Mouse (Mus musculus): ENCODE measurements at regions not wholly inside any gene's neighbourhood (a gene's known extent, or its start where the extent isn't known, plus 50 kb on each side); places are given as distances from the start of the nearest gene placed in this dataset.

GRCm38 (mm10) chr1:154089815-154090214, 111.2 kb upstream of the Zfp648 start:
- ATAC-seq: no peak

GRCm38 (mm10) chr1:154090521-154091490, 110.2 kb upstream of the Zfp648 start:
- H3K4me3 ChIP-seq (ENCODE audit: low read length): no peak overlapping the region
- H3K4me1 ChIP-seq (ENCODE audit: control insufficient read depth, insufficient read depth, low read depth, low read length): no peaks in the 10 kb centered on the region
- no peaks in the 10 kb centered on the region for H3K36me3 ChIP-seq (ENCODE audit: control insufficient read depth, insufficient read depth, low read length)
- H3K27ac ChIP-seq (ENCODE audit: low read depth, low read length): no peak overlapping the region
- 69% methylated on average over 7 of the region's 7 CpGs for WGBS
- no peaks in the 10 kb centered on the region for H3K27me3 ChIP-seq (replicated peaks; ENCODE audit: control insufficient read depth, insufficient read depth, low read length)
- no peak for ATAC-seq
- H3K9ac ChIP-seq (ENCODE audit: low read depth, low read length): no peak overlapping the region
- H3K4me2 ChIP-seq (ENCODE audit: low read length): no peak overlapping the region
- no peaks in the 10 kb centered on the region for H3K9me3 ChIP-seq (ENCODE audit: control insufficient read depth, low read length)

More at GRCm38 (mm10) chr1:154089815-154090214, 111.2 kb upstream of the Zfp648 start:
- H3K4me3 ChIP-seq (ENCODE audit: low read length): no peak overlapping the region
- no peak overlapping the region for H3K9ac ChIP-seq (ENCODE audit: low read depth, low read length)
- 94% methylated on average over 3 of the region's 3 CpGs for WGBS
- H3K27me3 ChIP-seq (replicated peaks; ENCODE audit: control insufficient read depth, insufficient read depth, low read length): no peaks in the 10 kb centered on the region
- no peak overlapping the region for H3K27ac ChIP-seq (ENCODE audit: low read depth, low read length)
- no peaks in the 10 kb centered on the region for H3K36me3 ChIP-seq (ENCODE audit: control insufficient read depth, insufficient read depth, low read length)
- no peak overlapping the region for H3K4me2 ChIP-seq (ENCODE audit: low read length)
- no peaks in the 10 kb centered on the region for H3K4me1 ChIP-seq (ENCODE audit: control insufficient read depth, insufficient read depth, low read depth, low read length)
- no peaks in the 10 kb centered on the region for H3K9me3 ChIP-seq (ENCODE audit: control insufficient read depth, low read length)

- no peaks in the 10 kb centered on the region for H3K27me3 ChIP-seq (replicated peaks; ENCODE audit: control insufficient read depth, insufficient read depth, low read length)
- H3K4me1 ChIP-seq (ENCODE audit: control insufficient read depth, insufficient read depth, low read depth, low read length): no peaks in the 10 kb centered on the region
- WGBS: 83% methylated on average over 4 of the region's 4 CpGs
- H3K27ac ChIP-seq (ENCODE audit: low read depth, low read length): no peak overlapping the region
- no peaks in the 10 kb centered on the region for H3K36me3 ChIP-seq (ENCODE audit: control insufficient read depth, insufficient read depth, low read length)
- ATAC-seq: no peak
- H3K4me3 ChIP-seq (ENCODE audit: low read length): no peak overlapping the region
- no peaks in the 10 kb centered on the region for H3K9me3 ChIP-seq (ENCODE audit: control insufficient read depth, low read length)
- no peak overlapping the region for H3K9ac ChIP-seq (ENCODE audit: low read depth, low read length)
- no peak overlapping the region for H3K4me2 ChIP-seq (ENCODE audit: low read length)
Observed at GRCm38 (mm10) chr1:154093549-154093948, 107.4 kb upstream of the Zfp648 start.

DNA sequence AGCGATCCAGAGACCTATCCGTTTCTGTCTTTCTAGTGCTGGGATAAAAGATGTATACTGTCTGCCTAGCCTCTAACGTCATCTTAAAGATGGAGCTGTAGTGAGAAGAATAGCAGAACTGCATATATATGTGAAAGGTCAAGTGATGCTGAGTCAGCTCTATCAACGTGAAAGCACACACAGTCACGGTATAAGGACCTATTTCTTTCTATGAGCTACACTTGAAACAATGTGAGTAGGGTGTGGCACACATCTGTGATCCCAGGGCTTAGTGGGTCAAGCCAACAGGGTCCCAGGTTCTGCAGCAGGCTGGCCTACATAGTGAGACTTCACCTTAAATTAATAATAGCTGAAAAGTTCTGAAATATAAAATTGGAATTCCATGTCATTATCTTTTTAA, 106.6 kb upstream of the Zfp648 start:
- Histone ChIP-seq H3K4me2 (ENCODE audit: low read length) (no peak overlapping the region), H3K27me3 (replicated peaks; ENCODE audit: control insufficient read depth, insufficient read depth, low read length) (no peaks in the 10 kb centered on the region), H3K9me3 (ENCODE audit: control insufficient read depth, low read length) (no peaks in the 10 kb centered on the region), H3K4me3 (ENCODE audit: low read length) (no peak overlapping the region), H3K4me1 (ENCODE audit: control insufficient read depth, insufficient read depth, low read depth, low read length) (no peaks in the 10 kb centered on the region), H3K27ac (ENCODE audit: low read depth, low read length) (no peak overlapping the region), H3K9ac (ENCODE audit: low read depth, low read length) (no peak overlapping the region), H3K36me3 (ENCODE audit: control insufficient read depth, insufficient read depth, low read length) (no peaks in the 10 kb centered on the region)
- WGBS: 79% methylated on average over 5 of the region's 5 CpGs
- ATAC-seq: no peak

DNA sequence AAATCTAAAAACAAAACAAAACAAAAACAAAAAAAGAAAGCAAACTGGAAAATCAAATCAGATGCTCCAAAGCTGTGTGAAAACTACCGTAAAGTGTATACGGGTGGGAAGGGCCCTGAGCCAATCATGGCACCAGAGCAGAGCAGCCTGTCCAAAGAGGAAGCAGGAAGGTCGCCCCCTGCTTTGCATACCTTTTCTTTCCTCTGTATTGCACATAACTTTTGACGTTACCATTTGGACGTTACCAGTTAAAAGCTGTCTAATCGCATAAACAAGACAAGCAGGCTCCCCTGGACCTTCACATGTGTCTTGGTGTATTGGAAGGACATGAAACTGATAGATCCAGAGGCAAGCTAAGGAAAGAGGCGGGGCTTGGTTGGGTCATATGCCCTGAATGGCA, 104.9 kb upstream of the Zfp648 start:
- Histone ChIP-seq H3K9me3 (ENCODE audit: control insufficient read depth, low read length) (no peaks in the 10 kb centered on the region), H3K27ac (ENCODE audit: low read depth, low read length) (no peak overlapping the region), H3K4me2 (ENCODE audit: low read length) (no peak overlapping the region), H3K9ac (ENCODE audit: low read depth, low read length) (no peak overlapping the region), H3K4me3 (ENCODE audit: low read length) (no peak overlapping the region), H3K27me3 (replicated peaks; ENCODE audit: control insufficient read depth, insufficient read depth, low read length) (no peaks in the 10 kb centered on the region), H3K36me3 (ENCODE audit: control insufficient read depth, insufficient read depth, low read length) (no peaks in the 10 kb centered on the region), H3K4me1 (ENCODE audit: control insufficient read depth, insufficient read depth, low read depth, low read length) (no peaks in the 10 kb centered on the region)
- 84% methylated on average over 7 of the region's 7 CpGs for WGBS
- no peak for ATAC-seq

GRCm38 (mm10) chr1:154096911-154097310, 104.1 kb upstream of the Zfp648 start:
- no peak overlapping the region for H3K9ac ChIP-seq (ENCODE audit: low read depth, low read length)
- no peak overlapping the region for H3K4me2 ChIP-seq (ENCODE audit: low read length)
- H3K4me1 ChIP-seq (ENCODE audit: control insufficient read depth, insufficient read depth, low read depth, low read length): no peaks in the 10 kb centered on the region
- H3K4me3 ChIP-seq (ENCODE audit: low read length): no peak overlapping the region
- H3K27me3 ChIP-seq (replicated peaks; ENCODE audit: control insufficient read depth, insufficient read depth, low read length): no peaks in the 10 kb centered on the region
- no peak overlapping the region for H3K27ac ChIP-seq (ENCODE audit: low read depth, low read length)
- no peaks in the 10 kb centered on the region for H3K36me3 ChIP-seq (ENCODE audit: control insufficient read depth, insufficient read depth, low read length)
- 100% methylated on average over 2 of the region's 2 CpGs for WGBS
- H3K9me3 ChIP-seq (ENCODE audit: control insufficient read depth, low read length): no peaks in the 10 kb centered on the region
- no peak for ATAC-seq

GRCm38 (mm10) chr1:154097656-154098055, 103.3 kb upstream of the Zfp648 start:
- Histone ChIP-seq H3K4me3 (ENCODE audit: low read length) (no peak overlapping the region), H3K9me3 (ENCODE audit: control insufficient read depth, low read length) (no peaks in the 10 kb centered on the region), H3K4me2 (ENCODE audit: low read length) (no peak overlapping the region), H3K4me1 (ENCODE audit: control insufficient read depth, insufficient read depth, low read depth, low read length) (peaks cover 1% of the 10 kb centered on the region), H3K27ac (ENCODE audit: low read depth, low read length) (no peak overlapping the region), H3K9ac (ENCODE audit: low read depth, low read length) (no peak overlapping the region), H3K27me3 (replicated peaks; ENCODE audit: control insufficient read depth, insufficient read depth, low read length) (no peaks in the 10 kb centered on the region), H3K36me3 (ENCODE audit: control insufficient read depth, insufficient read depth, low read length) (no peaks in the 10 kb centered on the region)
- ATAC-seq: no peak
- WGBS: 69% methylated on average over 6 of the region's 6 CpGs

- H3K4me3 ChIP-seq (ENCODE audit: low read length): no peak overlapping the region
- no peaks in the 10 kb centered on the region for H3K36me3 ChIP-seq (ENCODE audit: control insufficient read depth, insufficient read depth, low read length)
- ATAC-seq: no peak
- peaks cover 11% of the 10 kb centered on the region for H3K4me1 ChIP-seq (ENCODE audit: control insufficient read depth, insufficient read depth, low read depth, low read length)
- WGBS: 85% methylated on average over 3 of the region's 3 CpGs
- no peaks in the 10 kb centered on the region for H3K27me3 ChIP-seq (replicated peaks; ENCODE audit: control insufficient read depth, insufficient read depth, low read length)
- H3K9ac ChIP-seq (ENCODE audit: low read depth, low read length): no peak overlapping the region
- no peaks in the 10 kb centered on the region for H3K9me3 ChIP-seq (ENCODE audit: control insufficient read depth, low read length)
- no peak overlapping the region for H3K27ac ChIP-seq (ENCODE audit: low read depth, low read length)
- H3K4me2 ChIP-seq (ENCODE audit: low read length): no peak overlapping the region
Observed at GRCm38 (mm10) chr1:154100556-154100955, 100.4 kb upstream of the Zfp648 start.

GRCm38 (mm10) chr1:154101433-154101832, 99.6 kb upstream of the Zfp648 start:
- no peaks in the 10 kb centered on the region for H3K27me3 ChIP-seq (replicated peaks; ENCODE audit: control insufficient read depth, insufficient read depth, low read length)
- no peaks in the 10 kb centered on the region for H3K36me3 ChIP-seq (ENCODE audit: control insufficient read depth, insufficient read depth, low read length)
- H3K9me3 ChIP-seq (ENCODE audit: control insufficient read depth, low read length): no peaks in the 10 kb centered on the region
- no peak overlapping the region for H3K9ac ChIP-seq (ENCODE audit: low read depth, low read length)
- no peak overlapping the region for H3K4me3 ChIP-seq (ENCODE audit: low read length)
- peaks cover 11% of the 10 kb centered on the region for H3K4me1 ChIP-seq (ENCODE audit: control insufficient read depth, insufficient read depth, low read depth, low read length)
- H3K27ac ChIP-seq (ENCODE audit: low read depth, low read length): no peak overlapping the region
- whole genome bisulfite sequencing: 95% methylated on average over 1 of the region's 1 CpGs
- H3K4me2 ChIP-seq (ENCODE audit: low read length): no peak overlapping the region
- no peak for ATAC-seq
